Mouse (Mus musculus) intestine, embryonic 14.5 days (tissue): ENCODE measurements around the gene Zfp933. TPM values are rescaled to one million over a fixed set of nuclear protein-coding genes. Genes with fewer than 3 reads are reported as not detected.
A peak's percentile ranks its signal among the peaks of the same experiment; 100 is the strongest.

Experiments
- ATAC-seq: fragments of 200-750 bp; cut with Nextera tagmentation; replicated peaks from 2 replicates; pipeline ENCODE4 v1.8.0; 2017; ENCODE audit warnings: low read depth, moderate number of reproducible peaks, moderate TSS enrichment, moderate library complexity; ENCODE audit not compliant: low FRiP score, low TSS enrichment
- DNase-seq: peaks from one replicate; pipeline ENCODE4 v3.0.0-alpha.2; 2018; ENCODE audit warnings: low spot score
- H3K27ac ChIP-seq: fragments of 300-500 bp; sonication (generic); 2 replicates; pipeline ENCODE4 v1.5.1; 2014; ENCODE audit warnings: low read depth, mild to moderate bottlenecking, control low read depth
- H3K27me3 ChIP-seq: fragments of 300-500 bp; sonication (generic); replicated peaks from 2 replicates; pipeline ENCODE4 v1.6.1; 2014; ENCODE audit warnings: low read length, control low read depth; ENCODE audit not compliant: control insufficient read depth, insufficient read depth
- H3K36me3 ChIP-seq: fragments of 300-500 bp; sonication (generic); 2 replicates; pipeline ENCODE4 v1.6.1; 2014; ENCODE audit warnings: low read length, control low read depth; ENCODE audit not compliant: control insufficient read depth, insufficient read depth
- H3K4me1 ChIP-seq: fragments of 300-500 bp; sonication (generic); replicated peaks from 2 replicates; pipeline ENCODE4 v1.6.1; 2014; ENCODE audit warnings: low read length, control low read depth, mixed read lengths; ENCODE audit not compliant: control insufficient read depth, insufficient read depth
- H3K4me2 ChIP-seq: fragments of 300-500 bp; sonication (generic); 2 replicates; pipeline ENCODE4 v1.6.1; 2014; ENCODE audit warnings: low read length
- H3K4me3 ChIP-seq: fragments of 300-500 bp; sonication (generic); 2 replicates; pipeline ENCODE4 v1.5.1; 2014; ENCODE audit warnings: low read depth, low read length, control low read depth, mixed read lengths
- H3K9ac ChIP-seq: fragments of 300-500 bp; sonication (generic); 2 replicates; pipeline ENCODE4 v1.6.1; 2014; ENCODE audit warnings: mild to moderate bottlenecking, low read length
- H3K9me3 ChIP-seq: fragments of 300-500 bp; sonication (generic); 2 replicates; pipeline ENCODE4 v1.6.1; 2016; ENCODE audit warnings: low read length, control low read depth; ENCODE audit not compliant: control insufficient read depth
- WGBS: fragments of 180-500 bp; shearing (Covaris S2); extraction: QIAGEN DNeasy Blood & Tissue Kit; methylation state at CpG from one replicate; pipeline ENCODE4 v1.1.7; 2014; 5-methylcytosine and 5-hydroxymethylcytosine counted together
- polyA plus RNA-seq: library from polyadenylated mRNA; unstranded; fragments of >200 nt; fragmentation: Nextera tagmentation; extraction: Ambion mirVana; gene quantifications from 2 replicates; pipeline ENCODE4 v1.2.1, GENCODE M21; 2014

Zfp933 gene
- 4.7 TPM in 2 replicates for polyA plus RNA-seq

DNA sequence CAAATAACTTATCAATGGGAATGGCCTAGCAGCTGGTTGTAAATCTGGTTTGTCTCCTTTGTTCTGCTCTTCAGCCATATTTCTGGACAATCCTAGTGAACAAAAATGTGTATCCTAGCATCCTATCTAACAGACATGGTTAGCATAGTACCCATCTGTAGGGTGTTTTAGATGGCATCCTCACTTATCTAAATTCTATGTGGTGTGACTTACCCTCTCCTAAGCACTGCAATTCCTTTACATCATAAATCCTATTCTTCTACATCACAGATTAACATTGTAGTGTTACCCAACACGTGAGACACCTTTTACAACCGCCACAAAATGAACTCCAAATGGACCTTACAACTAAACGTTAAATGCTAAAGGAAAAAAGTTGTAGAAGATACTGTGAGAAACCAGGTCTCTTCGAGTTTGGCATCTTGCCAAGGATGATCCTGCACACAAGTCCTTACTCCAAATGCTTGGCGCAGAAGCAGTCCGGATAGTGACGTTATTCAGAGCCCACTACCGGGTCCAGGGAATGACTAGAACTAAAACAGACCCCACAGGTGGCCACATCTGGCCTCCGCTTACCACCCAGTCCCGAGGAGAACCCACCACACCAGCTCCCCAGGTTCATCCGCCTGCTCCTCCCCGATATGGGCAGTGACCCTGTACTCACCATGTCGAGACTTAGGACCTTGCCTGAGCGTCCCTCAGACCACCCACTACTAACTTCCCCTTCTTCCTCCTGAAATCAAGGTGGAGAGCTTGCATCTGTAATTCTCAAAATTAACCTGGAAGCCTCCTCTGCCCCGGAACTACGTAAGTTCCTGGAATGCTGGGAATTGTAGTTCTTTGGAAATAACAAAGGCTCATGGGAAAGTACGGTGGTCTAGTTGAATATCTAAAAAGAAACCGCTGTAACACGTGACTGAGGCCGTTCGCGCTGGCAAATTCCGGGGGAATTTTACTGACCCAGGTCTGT is at the start of gene Zfp933:
TSS of gene Zfp933 (minus strand) at position 753 of the 970 bp plus-strand sequence.
- peak; percentile 90 for ATAC-seq
- Histone ChIP-seq H3K27ac (peak within 1 kb of the TSS; percentile 62), H3K4me2 (peak within 1 kb of the TSS; percentile 76), H3K36me3 (peaks cover 4% of the 10 kb centered on the region; the same call in 1 of the 2 replicates), H3K4me3 (peak within 1 kb of the TSS; percentile 86), H3K9ac (peak within 1 kb of the TSS; percentile 64), H3K27me3 (no peaks in the 10 kb centered on the region), H3K9me3 (0 out of 2 replicates have a peak, but pooled peaks cover 7% of the 10 kb centered on the region), H3K4me1 (peaks cover 6% of the 10 kb centered on the region; the same call in 1 of the 2 replicates)
- 3% methylated on average over 23 of the region's 23 CpGs for WGBS
- peak; percentile 82 for DNase-seq

GRCm38 (mm10) chr4:147897348-147897747 is 49.2 kb upstream of the Zfp933 start:
- Histone ChIP-seq H3K9ac (no peak overlapping the region), H3K4me2 (no peak overlapping the region), H3K4me3 (no peak overlapping the region), H3K4me1 (no peaks in the 10 kb centered on the region), H3K27ac (no peak overlapping the region), H3K9me3 (no peaks in the 10 kb centered on the region), H3K27me3 (no peaks in the 10 kb centered on the region), H3K36me3 (peaks cover 75% of the 10 kb centered on the region)
- WGBS: 86% methylated on average over 3 of the region's 3 CpGs
- no peak for ATAC-seq
- DNase-seq: no peak

DNA sequence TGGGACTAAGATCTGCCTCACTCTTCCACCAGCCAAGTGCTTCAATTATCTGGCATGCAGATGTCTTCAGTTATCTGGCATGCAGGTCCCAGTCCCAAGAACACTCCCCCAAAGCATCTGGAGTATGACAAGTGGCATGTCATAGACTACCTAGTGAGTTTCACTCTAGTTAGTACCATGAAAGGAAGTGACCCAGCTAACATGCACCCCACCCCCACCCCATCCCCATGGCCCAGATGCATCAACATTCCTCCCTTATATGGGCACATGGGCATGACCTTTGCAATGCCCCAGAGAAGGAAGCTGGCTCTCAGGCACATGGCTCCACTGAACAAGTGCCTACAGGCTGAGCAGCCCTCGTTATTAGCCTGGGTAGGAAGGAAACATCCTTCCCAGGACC is 48.2 kb upstream of the Zfp933 start:
- Histone ChIP-seq H3K9ac (no peak overlapping the region), H3K27ac (no peak overlapping the region), H3K9me3 (no peaks in the 10 kb centered on the region), H3K4me2 (no peak overlapping the region), H3K27me3 (no peaks in the 10 kb centered on the region), H3K4me1 (no peaks in the 10 kb centered on the region), H3K36me3 (peaks cover 77% of the 10 kb centered on the region), H3K4me3 (no peak overlapping the region)
- no peak for DNase-seq
- 59% methylated on average over 1 of the region's 1 CpGs for WGBS
- no peak for ATAC-seq

DNA sequence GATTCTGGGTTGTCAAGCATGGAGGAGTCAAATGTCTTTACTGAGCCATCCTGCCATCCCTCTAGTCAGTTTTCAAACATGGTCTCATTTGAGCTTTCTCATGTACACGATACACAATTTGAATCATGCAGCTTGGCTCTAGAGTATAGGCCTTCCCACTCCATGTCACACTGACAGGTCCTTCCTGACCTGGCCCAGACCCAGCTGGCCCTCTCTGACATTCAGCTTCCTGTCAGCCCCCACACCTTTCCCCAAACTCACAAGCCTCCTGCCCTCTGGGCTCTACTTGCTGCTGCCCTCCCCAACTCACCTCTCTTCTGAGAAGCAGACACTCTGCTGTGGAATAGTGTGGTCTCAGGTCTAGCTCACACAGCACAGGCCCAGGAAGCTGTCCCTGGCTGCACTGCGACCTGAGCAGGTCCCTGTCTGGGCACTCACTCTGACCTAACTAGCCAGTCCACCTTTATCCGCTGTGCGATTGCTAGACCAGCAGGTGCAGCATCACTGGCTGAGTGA is 47.7 kb upstream of the Zfp933 start:
- Histone ChIP-seq H3K4me1 (no peaks in the 10 kb centered on the region), H3K27me3 (no peaks in the 10 kb centered on the region), H3K36me3 (peaks cover 82% of the 10 kb centered on the region), H3K4me2 (no peak overlapping the region), H3K27ac (no peak overlapping the region), H3K9me3 (no peaks in the 10 kb centered on the region), H3K9ac (no peak overlapping the region), H3K4me3 (no peak overlapping the region)
- no peak for ATAC-seq
- DNase-seq: no peak
- 94% methylated on average over 4 of the region's 4 CpGs for WGBS

DNA sequence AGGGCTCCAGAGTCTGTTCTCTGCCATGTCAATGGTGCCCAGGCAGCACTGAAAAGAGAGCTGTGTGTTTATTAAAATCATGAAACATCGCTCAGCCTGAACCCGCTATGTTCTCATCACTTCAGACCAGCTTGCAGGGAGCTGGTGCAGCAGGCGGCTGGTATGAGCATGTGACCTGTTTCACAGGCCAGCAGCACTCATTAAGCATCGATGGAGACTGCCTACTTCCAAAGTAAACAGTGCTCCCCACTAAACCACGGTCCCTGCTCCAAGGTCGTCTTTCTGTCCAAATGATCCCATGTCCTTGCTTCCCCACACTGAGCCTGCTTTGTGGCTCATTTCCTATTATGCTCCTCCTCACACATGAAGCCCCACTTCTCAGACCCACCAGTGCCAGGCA is 42.2 kb upstream of the Zfp933 start:
- H3K4me2 ChIP-seq: no peak overlapping the region
- H3K4me3 ChIP-seq: no peak overlapping the region
- H3K4me1 ChIP-seq: no peaks in the 10 kb centered on the region
- 80% methylated on average over 6 of the region's 6 CpGs for WGBS
- H3K9ac ChIP-seq: no peak overlapping the region
- DNase-seq (no peak), ATAC-seq (no peak)
- H3K27ac ChIP-seq: no peak overlapping the region
- no peaks in the 10 kb centered on the region for H3K9me3 ChIP-seq
- H3K27me3 ChIP-seq: no peaks in the 10 kb centered on the region
- H3K36me3 ChIP-seq: peaks cover 84% of the 10 kb centered on the region

GRCm38 (mm10) chr4:147888237-147888636 is 40.1 kb upstream of the Zfp933 start:
- ATAC-seq: no peak
- DNase-seq: no peak
- Histone ChIP-seq H3K9ac (no peak overlapping the region), H3K27me3 (no peaks in the 10 kb centered on the region), H3K4me2 (no peak overlapping the region), H3K4me3 (no peak overlapping the region), H3K9me3 (no peaks in the 10 kb centered on the region), H3K36me3 (peaks cover 88% of the 10 kb centered on the region), H3K4me1 (no peaks in the 10 kb centered on the region), H3K27ac (no peak overlapping the region)
- WGBS: 93% methylated on average over 4 of the region's 4 CpGs

DNA sequence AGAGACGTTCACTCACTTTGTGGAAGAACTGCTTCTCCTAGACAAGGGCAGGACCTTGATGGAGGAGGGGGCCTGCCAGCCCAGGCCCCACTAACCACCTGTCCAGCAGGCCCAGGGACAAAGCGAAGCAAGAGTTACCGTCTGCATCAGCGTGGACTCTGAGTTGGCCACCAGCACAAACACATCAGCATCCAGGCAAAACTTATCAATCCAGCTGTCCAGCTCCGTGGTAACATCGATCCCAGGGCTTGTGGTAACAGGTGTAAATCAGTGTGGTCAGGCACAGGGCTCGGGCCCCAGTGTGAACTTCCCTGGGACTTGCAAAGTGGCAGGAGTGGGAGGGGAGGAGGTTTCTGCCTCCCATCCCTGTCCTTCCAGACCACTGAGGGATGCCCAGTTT is 39.1 kb upstream of the Zfp933 start:
- ATAC-seq (no peak), DNase-seq (no peak)
- Histone ChIP-seq H3K36me3 (peaks cover 91% of the 10 kb centered on the region), H3K9me3 (no peaks in the 10 kb centered on the region), H3K4me3 (no peak overlapping the region), H3K4me2 (no peak overlapping the region), H3K4me1 (no peaks in the 10 kb centered on the region), H3K9ac (no peak overlapping the region), H3K27ac (no peak overlapping the region), H3K27me3 (no peaks in the 10 kb centered on the region)
- 88% methylated on average over 7 of the region's 7 CpGs for WGBS

DNA sequence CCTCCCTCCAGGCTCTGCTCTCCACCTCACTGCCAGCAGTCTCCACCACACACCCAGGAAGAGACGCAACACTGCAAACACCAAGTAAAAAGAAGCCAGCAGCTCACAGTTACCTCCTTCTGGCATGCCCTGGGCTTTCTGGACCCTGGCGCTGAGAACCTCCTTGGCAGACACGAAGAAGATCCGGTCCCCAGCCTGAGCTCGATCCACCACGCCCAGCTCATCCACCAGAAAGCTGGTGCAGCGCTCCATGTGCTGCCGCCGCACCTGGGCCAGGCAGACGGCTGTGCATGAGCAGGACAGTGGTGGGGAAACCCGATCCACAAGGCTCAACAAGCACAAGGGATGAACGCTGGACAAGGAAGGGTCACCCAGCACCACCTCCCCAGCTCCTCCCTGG is 38.0 kb upstream of the Zfp933 start:
- 95% methylated on average over 12 of the region's 12 CpGs for WGBS
- Histone ChIP-seq H3K27ac (no peak overlapping the region), H3K9me3 (no peaks in the 10 kb centered on the region), H3K36me3 (peaks cover 93% of the 10 kb centered on the region), H3K4me3 (no peak overlapping the region), H3K4me1 (no peaks in the 10 kb centered on the region), H3K4me2 (no peak overlapping the region), H3K9ac (no peak overlapping the region), H3K27me3 (no peaks in the 10 kb centered on the region)
- DNase-seq (no peak), ATAC-seq (no peak)
